Mouse (Mus musculus): ENCODE data around the gene Olfr633. TPM values are rescaled to one million over a fixed set of nuclear protein-coding genes. Genes with fewer than 3 reads are reported as not detected.

The Olfr633 gene
- not detected in 2 replicates for polyA plus RNA-seq (2012)

DNA sequence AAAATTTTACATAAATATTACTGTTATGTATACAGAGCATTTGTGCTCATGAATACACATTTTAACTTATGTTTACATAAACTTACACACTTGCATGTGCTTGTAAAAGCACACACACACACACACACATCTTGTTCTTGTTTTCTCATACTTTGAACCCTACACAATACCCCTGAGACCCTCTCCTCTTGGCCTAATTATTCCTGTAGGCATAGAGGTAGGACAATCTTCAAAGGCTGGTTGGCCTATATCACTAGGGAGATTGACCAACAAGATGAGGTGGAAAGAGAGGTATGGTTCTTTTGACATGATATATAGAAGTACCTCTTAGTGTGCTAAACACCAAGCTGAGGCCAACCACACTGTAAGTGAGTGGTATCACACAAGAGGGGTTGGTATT is at the start of gene Olfr633:
TSS of gene Olfr633 (plus strand) at position 301 of the 400 bp plus-strand sequence.

DNA sequence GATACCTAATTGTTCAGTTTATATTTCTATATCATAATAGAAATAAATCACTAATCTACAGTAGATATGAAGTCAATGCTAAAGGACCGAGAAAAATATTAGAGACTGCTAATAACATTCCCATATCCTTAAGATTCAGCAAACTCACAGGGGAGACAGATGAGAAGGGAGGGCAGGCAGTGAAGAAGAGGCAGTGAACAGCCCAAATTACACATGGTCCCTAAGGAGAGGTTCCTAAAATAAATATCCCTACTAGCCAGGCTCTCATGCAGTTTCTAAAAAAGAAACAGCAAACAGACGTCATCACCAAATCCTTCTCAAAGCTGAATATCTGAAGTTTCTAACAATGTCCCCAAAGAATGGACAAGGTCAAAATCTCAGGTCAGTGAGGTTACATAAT is 41.0 kb upstream of the Olfr633 start, which contains the start of gene Olfr65:
TSS of gene Olfr65 (plus strand) at position 301 of the 400 bp plus-strand sequence.

DNA sequence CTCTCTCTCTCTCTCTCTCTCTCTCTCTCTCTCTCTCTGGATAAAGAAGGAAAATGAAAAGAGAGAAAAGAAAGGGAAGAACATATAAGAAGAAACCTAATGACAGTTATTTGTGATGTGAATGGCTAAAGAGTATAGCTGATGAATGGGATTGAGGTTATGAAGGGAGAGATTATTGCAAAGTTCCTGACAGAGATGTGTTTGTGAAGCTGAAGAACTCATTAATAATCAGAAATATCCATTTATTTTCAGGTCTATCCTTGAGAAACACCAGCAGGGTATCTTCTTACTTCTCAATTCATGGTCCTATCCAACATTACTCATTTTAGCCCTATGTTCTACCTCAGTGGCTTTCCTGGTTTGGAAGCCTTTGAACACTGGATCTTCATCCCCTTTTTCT is 15.7 kb upstream of the Olfr633 start, which contains the start of gene Olfr631:
TSS of gene Olfr631 (plus strand) at position 301 of the 400 bp plus-strand sequence.

DNA sequence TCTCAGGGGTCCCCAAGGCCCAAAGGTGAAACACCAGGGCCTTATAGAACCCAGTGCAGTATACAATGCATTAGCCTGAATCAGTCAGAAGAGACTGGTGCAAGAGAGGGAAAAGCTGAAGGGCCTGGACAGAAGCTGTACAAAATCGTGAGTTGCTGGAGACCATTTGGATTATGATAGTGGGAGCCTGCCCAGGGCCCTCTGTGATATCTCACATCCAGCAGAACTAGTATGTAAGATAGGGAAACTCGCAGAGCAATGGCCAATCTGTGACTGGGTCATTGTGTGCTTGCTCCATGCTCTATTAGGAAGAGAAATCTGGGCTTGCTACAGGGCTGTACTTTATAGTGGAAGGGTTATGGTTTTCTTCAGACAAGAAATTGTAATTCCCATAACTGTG is 10.0 kb upstream of the Olfr633 start, which contains the start of gene Olfr632:
TSS of gene Olfr632 (plus strand) at position 84 of the 400 bp plus-strand sequence.

DNA sequence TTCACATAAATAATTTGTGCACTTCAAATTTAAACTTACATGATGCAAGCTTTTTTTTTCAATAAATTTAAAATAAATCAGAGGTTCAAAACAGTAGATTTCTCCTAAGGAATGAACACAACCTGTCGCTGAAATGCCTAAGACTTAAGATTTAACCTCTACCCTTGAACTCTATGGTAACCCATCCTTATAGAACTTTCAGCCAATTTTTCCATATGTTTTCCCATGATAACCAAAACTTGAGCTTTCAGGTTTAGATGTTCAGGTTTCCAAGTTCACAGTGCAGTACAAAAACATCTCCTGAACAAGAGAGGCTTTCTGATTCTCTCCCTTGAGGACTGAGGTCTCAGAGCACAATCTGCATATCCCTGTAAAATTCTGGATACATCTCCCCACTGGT is 26.6 kb downstream of the Olfr633 start, which contains the start of gene Olfr635:
TSS of gene Olfr635 (plus strand) at position 301 of the 400 bp plus-strand sequence.

DNA sequence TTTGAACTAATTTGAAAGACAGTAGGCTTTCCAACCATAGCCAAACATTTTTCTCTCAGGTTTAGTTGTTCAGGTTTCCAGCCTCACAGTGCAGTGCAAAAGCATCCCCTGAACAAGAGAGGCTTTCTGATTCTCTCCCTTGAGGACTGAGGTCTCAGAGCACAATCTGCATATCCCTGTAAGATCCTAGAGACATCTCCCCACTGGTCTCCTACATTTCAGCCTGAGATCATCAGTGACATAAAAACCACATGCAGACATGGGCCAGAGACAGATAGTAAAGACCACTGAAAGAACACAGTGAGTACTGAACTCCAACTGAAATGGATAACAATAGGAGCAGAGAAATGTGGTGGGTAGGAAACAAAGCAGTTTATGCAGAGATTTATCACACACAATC is 54.2 kb downstream of the Olfr633 start, which contains the start of gene Olfr638:
TSS of gene Olfr638 (plus strand) at position 301 of the 400 bp plus-strand sequence.

Other genes starting within 250 kb of the Olfr633 start
- gene Olfr243, start 229.8 kb upstream of the Olfr633 start, polyA plus RNA-seq (2012): not detected in 2 replicates
- not detected in 2 replicates for gene Olfr628, start 214.1 kb upstream of the Olfr633 start, polyA plus RNA-seq (2012)
- gene Olfr629, start 199.5 kb upstream of the Olfr633 start, polyA plus RNA-seq (2012): not detected in 2 replicates
- gene Olfr630, start 187.1 kb upstream of the Olfr633 start, polyA plus RNA-seq (2012): not detected in 2 replicates
- gene Olfr69, start 172.8 kb upstream of the Olfr633 start, polyA plus RNA-seq (2012): not detected in 2 replicates
- gene Olfr68, start 164.7 kb upstream of the Olfr633 start, polyA plus RNA-seq (2012): not detected in 2 replicates
- gene Olfr67, start 152.6 kb upstream of the Olfr633 start, polyA plus RNA-seq (2012): not detected in 2 replicates
- gene Hbb-bt, start 130.4 kb upstream of the Olfr633 start, polyA plus RNA-seq (2012): 65.8 and 124 TPM in 2 replicates
- gene Hbb-bs, start 116.3 kb upstream of the Olfr633 start, polyA plus RNA-seq (2012): 239 and 618 TPM in 2 replicates
- gene Hbb-bh2, start 103.9 kb upstream of the Olfr633 start, polyA plus RNA-seq (2012): not detected in 2 replicates
- gene Hbb-bh1, start 101.3 kb upstream of the Olfr633 start, polyA plus RNA-seq (2012): not detected in 2 replicates
- gene Hbb-y, start 91.2 kb upstream of the Olfr633 start, polyA plus RNA-seq (2012): not detected in 2 replicates
- not detected in 2 replicates for gene Olfr66, start 58.2 kb upstream of the Olfr633 start, polyA plus RNA-seq (2012)
- 0.02 TPM in 1 of 2 replicates, not detected in the other for gene Olfr64, start 50.0 kb upstream of the Olfr633 start, polyA plus RNA-seq (2012)
- not detected in 2 replicates for gene Olfr65, start 41.0 kb upstream of the Olfr633 start, polyA plus RNA-seq (2012)
- not detected in 2 replicates for gene Olfr631, start 15.6 kb upstream of the Olfr633 start, polyA plus RNA-seq (2012)
- gene Olfr632, start 10.1 kb upstream of the Olfr633 start, polyA plus RNA-seq (2012): not detected in 2 replicates
- gene Olfr635, start 26.7 kb downstream of the Olfr633 start, polyA plus RNA-seq (2012): 0.01 TPM in 1 of 2 replicates, not detected in the other
- gene Olfr638, start 54.3 kb downstream of the Olfr633 start, polyA plus RNA-seq (2012): not detected in 2 replicates
- 0.01 TPM in 1 of 2 replicates, not detected in the other for gene Olfr639, start 72.9 kb downstream of the Olfr633 start, polyA plus RNA-seq (2012)
- not detected in 2 replicates for gene Olfr640, start 81.1 kb downstream of the Olfr633 start, polyA plus RNA-seq (2012)
- gene Olfr641, start 91.0 kb downstream of the Olfr633 start, polyA plus RNA-seq (2012): not detected in 2 replicates
- not detected in 2 replicates for gene Olfr642, start 108.2 kb downstream of the Olfr633 start, polyA plus RNA-seq (2012)
- gene 4930516K23Rik, start 117.0 kb downstream of the Olfr633 start, polyA plus RNA-seq (2012): not detected in 2 replicates
- not detected in 2 replicates for gene Olfr644, start 127.4 kb downstream of the Olfr633 start, polyA plus RNA-seq (2012)
- not detected in 2 replicates for gene Olfr645, start 141.0 kb downstream of the Olfr633 start, polyA plus RNA-seq (2012)
- gene Olfr646, start 160.4 kb downstream of the Olfr633 start, polyA plus RNA-seq (2012): 0.02 TPM in 1 of 2 replicates, not detected in the other
- gene Ubqln5, start 185.4 kb downstream of the Olfr633 start, polyA plus RNA-seq (2012): 0.03 TPM in 1 of 2 replicates, not detected in the other
- not detected in 2 replicates for gene Olfr643, start 193.0 kb downstream of the Olfr633 start, polyA plus RNA-seq (2012)
- not detected in 2 replicates for gene Ubqln3, start 198.8 kb downstream of the Olfr633 start, polyA plus RNA-seq (2012)
- not detected in 2 replicates for gene Ubqlnl, start 206.1 kb downstream of the Olfr633 start, polyA plus RNA-seq (2012)
- not detected in 2 replicates for gene Olfm5, start 220.4 kb downstream of the Olfr633 start, polyA plus RNA-seq (2012)
- gene Olfr648, start 239.0 kb downstream of the Olfr633 start, polyA plus RNA-seq (2012): not detected in 2 replicates